Mouse (Mus musculus) left cerebral cortex, postnatal 36 days (tissue): Measurements from ENCODE around the gene Larp6. TPM values are rescaled to one million over a fixed set of nuclear protein-coding genes. Genes with fewer than 3 reads are reported as not detected.

Experiments used
- DNase-seq, 2 experiments: peaks; one replicate each; pipeline ENCODE4 v3.0.0; 2021 to 2022; ENCODE audit warnings: low spot score in 2 of 2, mixed read lengths in 1 of 2
- intact Hi-C: fragments of 180-260 bp; cut with DNase I; formaldehyde crosslinking; loops from one replicate; pipeline ENCODE4 v1.15.1; 2025
- total RNA-seq, 2 experiments: library from RNA; stranded (reverse); gene quantifications; 2 replicates each; pipeline ENCODE4 v1.2.3; 2021

Gene Larp6
- total RNA-seq, 2 experiments from 2014 or later = 39.2 to 41.5 TPM

- DNase-seq = no peak
- intact Hi-C loops = no loop called here
Observed at GRCm38 (mm10) chr9:60752636-60753035, 39.8 kb downstream of the Larp6 start.

DNA sequence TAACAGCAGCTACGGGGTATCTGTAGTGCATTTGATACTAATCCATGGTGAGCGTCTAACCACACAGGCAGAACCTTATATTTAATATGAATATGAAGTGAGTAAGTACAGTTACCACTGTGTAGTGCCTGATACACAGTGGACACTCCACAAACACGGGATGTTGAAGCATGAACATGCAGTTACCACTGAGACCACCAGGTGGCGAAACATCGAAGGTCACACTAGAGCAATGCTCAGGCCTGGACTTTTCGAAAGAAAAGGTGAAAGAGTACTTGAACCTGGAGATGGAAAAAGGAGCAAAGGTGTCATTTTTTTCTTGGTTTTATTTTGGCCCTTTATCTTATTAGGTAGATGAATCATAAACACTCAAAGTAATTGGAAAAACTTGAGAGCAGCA, 43.5 kb downstream of the Larp6 start:
- peak; percentile 35 to 41 for DNase-seq
- intact Hi-C loops = loop anchor here (1.0 to 2.0 kb wide), 2 partner anchors 103 to 1147 kb away; no protein-coding TSS in a partner anchor

- intact Hi-C loops = loop anchor here (1.0 to 2.0 kb wide), 2 partner anchors 102 to 1146 kb away; no protein-coding TSS in a partner anchor
- no peak for DNase-seq
Observed at GRCm38 (mm10) chr9:60756866-60757740, 44.3 kb downstream of the Larp6 start.

DNA sequence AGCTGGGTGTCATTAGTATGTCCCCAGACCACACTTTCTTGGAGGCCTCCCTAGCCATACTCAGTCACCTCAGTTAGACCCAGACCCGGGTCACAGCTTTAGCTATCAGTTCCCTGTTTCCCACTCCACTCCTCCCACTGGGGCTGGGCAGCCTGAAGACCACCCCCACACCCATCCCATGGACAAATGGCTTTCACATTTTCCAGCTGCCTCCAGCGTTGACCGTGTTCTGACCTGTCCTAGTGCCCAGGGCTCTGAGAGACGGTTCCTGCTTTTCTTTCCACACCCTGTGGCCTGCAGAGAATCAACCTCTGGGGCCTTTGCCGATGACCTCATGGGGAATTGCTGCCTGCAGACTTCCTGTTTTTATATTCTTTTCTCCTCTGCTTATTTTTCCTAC, 45.0 kb downstream of the Larp6 start:
- intact Hi-C loops = loop anchor here (2.0 kb wide), 1 partner anchor 1145 kb away; no protein-coding TSS in a partner anchor
- DNase-seq = no peak

GRCm38 (mm10) chr9:60759436-60760007, 46.7 kb downstream of the Larp6 start:
- intact Hi-C loops = no loop called here
- DNase-seq = no peak

GRCm38 (mm10) chr9:60765181-60765580, 52.4 kb downstream of the Larp6 start:
- intact Hi-C loops = no loop called here
- DNase-seq = no peak

- intact Hi-C loops = no loop called here
Observed at GRCm38 (mm10) chr9:60768393-60768792, 55.6 kb downstream of the Larp6 start.

DNA sequence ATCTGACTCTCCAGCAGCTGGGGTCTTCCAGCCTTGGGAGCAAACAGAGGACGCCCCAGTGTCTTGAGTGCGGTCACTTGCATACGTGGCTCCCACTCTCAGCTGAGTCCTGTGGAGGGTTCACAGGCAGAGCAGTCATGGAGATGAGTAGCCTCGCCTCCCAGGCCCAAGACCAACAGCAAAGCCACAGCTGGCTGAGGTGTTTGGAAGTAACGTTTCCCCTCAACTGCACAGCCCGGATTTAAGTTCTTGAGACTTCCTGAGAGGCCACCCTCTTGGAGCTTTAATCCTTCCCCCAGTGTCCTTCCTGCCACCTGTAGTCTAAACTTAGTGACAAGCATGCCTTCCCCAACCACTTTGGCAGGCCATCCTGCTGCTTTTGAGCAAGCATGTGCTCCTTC, 56.9 kb downstream of the Larp6 start:
- intact Hi-C loops = no loop called here

More at GRCm38 (mm10) chr9:60768393-60768792, 55.6 kb downstream of the Larp6 start:
- DNase-seq = no peak

GRCm38 (mm10) chr9:60773713-60774112, 60.9 kb downstream of the Larp6 start:
- intact Hi-C loops = no loop called here
- DNase-seq = no peak

More for the DNA sequence above, 56.9 kb downstream of the Larp6 start:
- no peak for DNase-seq

DNA sequence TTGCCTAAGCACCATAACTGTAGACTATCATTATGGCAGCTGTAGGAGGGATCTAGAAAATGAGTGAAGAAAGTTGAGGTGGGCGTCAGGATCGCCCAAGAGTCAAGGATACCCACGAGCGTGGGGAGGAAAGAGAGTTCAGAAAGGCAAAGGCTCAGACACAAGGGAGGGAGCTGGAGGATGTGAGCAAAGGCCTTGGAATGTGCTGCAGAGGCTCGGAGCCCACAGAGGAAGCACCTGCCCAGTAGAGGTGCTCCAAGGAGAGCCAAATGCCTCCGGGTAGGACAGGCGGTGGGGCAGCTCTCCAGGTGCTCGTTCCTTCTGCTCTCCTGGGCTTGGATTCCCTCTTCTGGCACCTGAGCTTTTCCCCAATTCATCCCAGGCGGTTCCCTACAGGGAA, 64.1 kb downstream of the Larp6 start:
- intact Hi-C loops = no loop called here

GRCm38 (mm10) chr9:60782057-60782789, 69.4 kb downstream of the Larp6 start:
- intact Hi-C loops = no loop called here
- DNase-seq = no peak

More for the DNA sequence above, 64.1 kb downstream of the Larp6 start:
- no peak for DNase-seq

GRCm38 (mm10) chr9:60785069-60785468, 72.3 kb downstream of the Larp6 start:
- intact Hi-C loops = no loop called here

GRCm38 (mm10) chr9:60787517-60788110, 74.8 kb downstream of the Larp6 start:
- intact Hi-C loops = no loop called here
- no peak for DNase-seq

More at GRCm38 (mm10) chr9:60785069-60785468, 72.3 kb downstream of the Larp6 start:
- no peak for DNase-seq

Other genes starting within 250 kb of the Larp6 start
- gene Thsd4, start 190.9 kb upstream of the Larp6 start, total RNA-seq = 1 to 10 TPM; 4.7 to 4.8 TPM
- 10 to 100 TPM; 84.4 to 85.6 TPM for gene Lrrc49, start 24.8 kb upstream of the Larp6 start, total RNA-seq
- 1 to 10 TPM; 7.8 to 9.9 TPM for gene Uaca, start 81.6 kb downstream of the Larp6 start, total RNA-seq